Mouse (Mus musculus): ENCODE measurements around the gene Crybg1. TPM values are rescaled to one million over a fixed set of nuclear protein-coding genes. Genes with fewer than 3 reads are reported as not detected.

Crybg1 gene
- total and polyA plus RNA-seq, 3 experiments: 0.04 to 0.14 TPM; not detected in 1

- Histone ChIP-seq H3K9ac (ENCODE audit: control insufficient read depth, low read depth, low read length, poor library complexity, severe bottlenecking) (no peak overlapping the region), H3K4me3 (ENCODE audit: control insufficient read depth in 1 of 2, insufficient read depth in 1 of 2, low read depth in 2 of 2, low read length in 2 of 2) (no peak overlapping the region), H3K9me3 (replicated peaks; ENCODE audit: insufficient read depth, low read length) (no peaks in the 10 kb centered on the region), H3K79me2 (ENCODE audit: control insufficient read depth, insufficient read depth, low read length, poor library complexity) (no peaks in the 10 kb centered on the region), H3K4me1 (ENCODE audit: control insufficient read depth in 1 of 2, insufficient read depth in 2 of 2, low read length in 2 of 2) (no peaks in the 10 kb centered on the region), H3K27ac (ENCODE audit: control insufficient read depth, low read depth, low read length) (no peak overlapping the region), H3K36me3 (ENCODE audit: control insufficient read depth in 1 of 2, insufficient read depth in 2 of 2, low read length in 2 of 2) (no peaks in the 10 kb centered on the region), H3K27me3 (ENCODE audit: control insufficient read depth in 1 of 2, insufficient read depth in 2 of 2, low read length in 2 of 2) (peaks cover 8 to 14% of the 10 kb centered on the region in 2 experiments; a peak in 3 of 4 replicates)
- TF ChIP-seq GATA1 (IDR thresholded peaks at IDR 0.05; ENCODE audit: low read depth, low read length) (no peak), CTCF (IDR thresholded peaks at IDR 0.05 in 2 of 3, conservative IDR thresholded peaks at IDR 0.05 in 1 of 3; ENCODE audit: control insufficient read depth in 1 of 3, insufficient read depth in 1 of 3, low read depth in 2 of 3, low read length in 3 of 3, poor library complexity in 1 of 3, severe bottlenecking in 1 of 3) (no peak), MAX (IDR thresholded peaks at IDR 0.05; ENCODE audit: low read length) (no peak), CHD2 (IDR thresholded peaks at IDR 0.05; ENCODE audit: low read length) (no peak), GABPA (IDR thresholded peaks at IDR 0.05; ENCODE audit: low read depth, low read length) (no peak), RAD21 (IDR thresholded peaks at IDR 0.05; ENCODE audit: low read depth, low read length) (no peak)
- DNase-seq (ENCODE audit: low read depth, low spot score): no peak
These were observed 105.0 kb downstream of the Crybg1 start for GRCm38 (mm10) chr10:44043630-44044029.

- H3K27ac ChIP-seq (ENCODE audit: control insufficient read depth, low read depth, low read length): no peak overlapping the region
- H3K79me2 ChIP-seq (ENCODE audit: control insufficient read depth, insufficient read depth, low read length, poor library complexity): no peaks in the 10 kb centered on the region
- H3K36me3 ChIP-seq (ENCODE audit: control insufficient read depth in 1 of 2, insufficient read depth in 2 of 2, low read length in 2 of 2): no peaks in the 10 kb centered on the region
- no peaks in the 10 kb centered on the region for H3K4me1 ChIP-seq (ENCODE audit: control insufficient read depth in 1 of 2, insufficient read depth in 2 of 2, low read length in 2 of 2)
- H3K9ac ChIP-seq (ENCODE audit: control insufficient read depth, low read depth, low read length, poor library complexity, severe bottlenecking): no peak overlapping the region
- H3K27me3 ChIP-seq (ENCODE audit: control insufficient read depth in 1 of 2, insufficient read depth in 2 of 2, low read length in 2 of 2): peaks cover 11 to 14% of the 10 kb centered on the region in 2 experiments; a peak in 3 of 4 replicates
- H3K4me3 ChIP-seq (ENCODE audit: control insufficient read depth in 1 of 2, insufficient read depth in 1 of 2, low read depth in 2 of 2, low read length in 2 of 2): no peak overlapping the region
- TF ChIP-seq GATA1 (IDR thresholded peaks at IDR 0.05; ENCODE audit: low read depth, low read length) (no peak), USF1 (IDR thresholded peaks at IDR 0.05; ENCODE audit: low read depth, low read length) (no peak), POLR2A (IDR thresholded peaks at IDR 0.05; ENCODE audit: control insufficient read depth in 1 of 2, insufficient read depth in 1 of 2, low read depth in 1 of 2, low read length in 2 of 2, poor library complexity in 1 of 2) (no peak), CHD1 (IDR thresholded peaks at IDR 0.05; ENCODE audit: low read depth, low read length) (no peak)
- no peak for DNase-seq (ENCODE audit: low read depth, low spot score)
- no peaks in the 10 kb centered on the region for H3K9me3 ChIP-seq (replicated peaks; ENCODE audit: insufficient read depth, low read length)
These were observed 109.5 kb downstream of the Crybg1 start for GRCm38 (mm10) chr10:44039185-44039584.

GRCm38 (mm10) chr10:44037918-44038544 is 110.6 kb downstream of the Crybg1 start:
- Histone ChIP-seq H3K4me3 (ENCODE audit: control insufficient read depth in 1 of 2, insufficient read depth in 1 of 2, low read depth in 2 of 2, low read length in 2 of 2) (no peak overlapping the region), H3K27ac (ENCODE audit: control insufficient read depth, low read depth, low read length) (no peak overlapping the region), H3K36me3 (ENCODE audit: control insufficient read depth in 1 of 2, insufficient read depth in 2 of 2, low read length in 2 of 2) (no peaks in the 10 kb centered on the region), H3K4me1 (ENCODE audit: control insufficient read depth in 1 of 2, insufficient read depth in 2 of 2, low read length in 2 of 2) (no peaks in the 10 kb centered on the region), H3K27me3 (ENCODE audit: control insufficient read depth in 1 of 2, insufficient read depth in 2 of 2, low read length in 2 of 2) (peaks cover 14% of the 10 kb centered on the region in 2 experiments; a peak in 3 of 4 replicates), H3K9ac (ENCODE audit: control insufficient read depth, low read depth, low read length, poor library complexity, severe bottlenecking) (no peak overlapping the region), H3K9me3 (replicated peaks; ENCODE audit: insufficient read depth, low read length) (no peaks in the 10 kb centered on the region), H3K79me2 (ENCODE audit: control insufficient read depth, insufficient read depth, low read length, poor library complexity) (no peaks in the 10 kb centered on the region)
- TF ChIP-seq BHLHE40 (IDR thresholded peaks at IDR 0.05; ENCODE audit: borderline replicate concordance, low read depth, low read length) (no peak), NELFE (IDR thresholded peaks at IDR 0.05; ENCODE audit: low read depth, low read length) (no peak), MAX (IDR thresholded peaks at IDR 0.05; ENCODE audit: low read length) (no peak), ZNF384 (IDR thresholded peaks at IDR 0.05; ENCODE audit: low read depth, low read length) (no peak), USF2 (IDR thresholded peaks at IDR 0.05; ENCODE audit: borderline replicate concordance in 1 of 2, insufficient read depth in 1 of 2, low read depth in 1 of 2, low read length in 2 of 2) (no peak), POLR2AphosphoS2 (IDR thresholded peaks at IDR 0.05; ENCODE audit: low read length) (no peak), MYC (IDR thresholded peaks at IDR 0.05; ENCODE audit: low read depth, low read length) (no peak), KAT2A (conservative IDR thresholded peaks at IDR 0.05; ENCODE audit: low read depth, low read length) (no peak), TBP (IDR thresholded peaks at IDR 0.05; ENCODE audit: low read depth, low read length) (no peak)
- no peak for DNase-seq (ENCODE audit: low read depth, low spot score)
